Mouse (Mus musculus): ENCODE measurements around the gene Slc3a1.

DNA sequence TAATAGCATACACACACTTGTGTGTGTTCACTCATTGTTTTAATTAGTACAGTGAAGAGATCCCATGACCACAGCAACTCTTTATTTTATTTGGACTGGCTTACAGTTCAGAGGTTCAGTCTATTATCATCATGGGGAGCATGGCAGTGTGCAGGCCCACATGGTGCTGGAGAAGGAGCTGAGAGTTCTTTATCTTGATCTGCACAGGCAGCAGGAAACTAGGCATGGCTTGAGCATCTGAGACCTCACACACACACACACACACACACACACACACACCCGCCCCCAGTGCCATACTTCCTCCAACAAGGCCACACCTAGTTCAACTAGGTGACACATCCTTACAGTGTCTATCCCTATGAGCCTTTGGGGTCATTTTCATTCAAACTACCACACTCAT lies 30.5 kb upstream of the Slc3a1 start:
- TF ChIP-seq CTCF (IDR thresholded peaks at IDR 0.05; ENCODE audit: low read depth, low read length) = no peak
- no peak for TF ChIP-seq TAL1 (conservative IDR thresholded peaks at IDR 0.05; ENCODE audit: low read depth, low read length)
- no peak for TF ChIP-seq GATA1 (IDR thresholded peaks at IDR 0.05; ENCODE audit: borderline replicate concordance, low read length)

Data from G1E (cell line).